Mouse (Mus musculus) cerebellum, adult 9-11 months (tissue): ENCODE data around the gene Gm3045.

Experiments used
- DNase-seq: peaks from one replicate; pipeline ENCODE4 v3.0.0; 2022

Gene Gm3045

DNA sequence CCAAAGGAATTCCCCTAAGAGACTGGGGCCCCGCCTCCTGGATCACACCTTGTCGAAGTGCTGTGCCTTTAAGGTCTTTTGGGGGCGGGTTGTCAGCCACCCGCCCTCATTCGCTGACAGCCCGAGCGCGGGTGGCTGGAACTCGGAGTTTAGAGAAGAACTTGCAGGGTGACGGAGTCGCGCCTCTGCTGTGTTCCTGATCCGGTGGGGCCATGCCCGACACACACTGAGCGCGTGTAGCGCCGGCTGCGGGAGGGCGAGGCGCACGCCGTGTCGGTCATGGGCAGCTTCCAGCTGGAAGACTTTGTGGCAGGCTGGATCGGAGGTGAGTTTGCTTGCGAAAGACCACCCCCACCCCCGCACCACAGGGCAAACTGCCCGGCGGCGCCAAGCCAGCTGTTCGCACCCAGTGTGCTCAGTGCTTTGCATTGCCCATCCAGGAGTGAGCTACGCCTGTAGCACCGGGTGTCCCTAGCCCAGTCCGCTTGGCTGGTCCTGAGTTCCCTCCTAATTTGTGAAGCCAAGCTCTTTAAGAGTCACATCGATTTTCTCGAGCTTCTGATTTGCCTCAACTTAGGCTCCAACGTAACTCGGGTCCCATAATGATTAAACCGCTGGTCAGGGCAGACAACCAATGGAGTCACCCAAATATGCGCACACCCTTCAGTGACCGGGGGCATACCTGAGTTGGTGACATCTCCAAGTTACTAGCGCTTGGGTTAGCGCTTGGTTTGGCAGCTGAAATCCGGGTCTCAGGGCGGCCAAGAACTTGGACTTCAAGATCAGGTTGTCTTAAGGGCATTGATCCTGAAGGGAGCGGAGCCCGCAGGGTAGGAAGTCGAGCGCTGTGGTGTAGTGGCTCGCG is 12.0 kb downstream of the Gm3045 start, which contains the start of gene Slc25a48:
Gene Slc25a48, plus strand, starts transcription at position 145 of the 865 bp plus-strand sequence.
- no peak for DNase-seq

DNA sequence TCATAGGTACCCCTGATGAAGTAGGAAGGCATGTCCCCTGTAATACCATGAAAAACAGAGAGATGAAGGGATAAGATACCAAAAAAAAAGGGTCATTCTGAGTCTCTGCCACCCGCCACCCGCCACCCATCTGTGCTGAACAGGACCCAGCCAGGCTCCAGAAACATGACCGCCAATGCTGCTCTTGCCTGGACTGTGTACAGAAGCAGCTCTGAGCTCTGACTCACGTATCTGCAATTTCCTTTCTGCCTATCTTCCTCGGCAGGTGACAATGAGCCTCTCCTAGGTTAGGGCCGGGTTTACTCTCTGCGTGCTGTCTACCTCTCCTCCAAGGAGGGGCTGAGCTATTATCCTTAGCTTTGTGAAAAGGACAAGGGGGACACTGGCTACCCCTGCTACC is 17.0 kb downstream of the Gm3045 start:
- DNase-seq: no peak

GRCm38 (mm10) chr13:56444112-56444511 is 17.7 kb downstream of the Gm3045 start:
- no peak for DNase-seq

DNA sequence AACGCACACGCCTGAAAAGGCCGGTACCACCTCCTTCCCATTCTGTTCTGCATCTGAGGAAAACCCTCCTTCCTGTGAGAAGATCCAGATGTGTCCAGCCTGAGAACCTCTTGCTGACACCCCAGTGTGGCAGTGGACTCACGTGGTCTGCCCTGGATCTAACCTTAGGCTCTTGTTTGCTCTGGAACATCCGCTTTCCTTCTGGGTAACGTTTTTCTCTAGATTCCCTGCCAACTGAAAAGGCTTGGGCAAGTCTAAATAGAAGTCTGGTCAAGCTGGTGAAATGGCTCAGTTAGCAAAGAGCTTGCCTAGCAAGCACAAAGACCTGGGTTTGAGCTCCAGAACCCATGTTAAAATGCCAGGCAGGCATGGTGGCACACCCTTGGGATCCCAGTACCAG is 18.6 kb downstream of the Gm3045 start:
- DNase-seq: no peak

DNA sequence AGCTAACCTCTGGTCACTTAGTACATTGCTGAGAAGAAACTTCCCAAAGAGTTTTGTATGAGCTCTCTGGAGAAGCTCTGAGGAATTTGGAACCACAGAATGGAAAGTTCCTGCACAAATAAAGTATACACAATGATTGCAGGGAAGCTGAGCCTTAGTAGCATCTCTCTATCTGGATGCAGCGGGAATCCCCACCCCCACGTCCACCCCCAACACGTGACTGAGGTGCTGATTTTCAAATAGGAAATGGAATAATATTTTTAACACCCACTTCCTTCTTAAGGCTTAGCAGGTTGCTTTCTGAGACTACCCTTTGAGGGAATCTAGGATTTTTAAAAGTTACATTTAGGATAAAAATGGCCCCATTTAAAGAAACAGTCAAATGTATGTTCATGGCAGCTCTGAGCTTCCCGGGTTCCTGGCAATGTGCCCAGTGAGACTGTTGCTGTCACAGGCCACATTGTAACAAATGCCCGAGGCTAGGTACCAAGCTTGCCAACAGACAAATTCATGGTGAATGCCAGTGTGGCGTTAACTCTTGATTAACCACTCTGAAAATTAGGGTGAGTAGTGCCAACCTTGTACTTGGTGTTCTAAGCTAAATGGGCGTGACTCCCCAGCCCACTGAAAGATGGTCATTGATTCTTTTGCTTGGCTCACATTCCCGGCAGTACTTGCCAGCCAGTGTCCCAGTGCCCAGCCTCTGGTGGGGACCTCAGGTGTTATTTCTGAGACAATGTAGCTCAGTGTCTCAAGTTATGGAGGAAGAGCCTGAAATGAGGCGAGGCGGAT is 23.0 kb downstream of the Gm3045 start:
- DNase-seq: peak; percentile 44

DNA sequence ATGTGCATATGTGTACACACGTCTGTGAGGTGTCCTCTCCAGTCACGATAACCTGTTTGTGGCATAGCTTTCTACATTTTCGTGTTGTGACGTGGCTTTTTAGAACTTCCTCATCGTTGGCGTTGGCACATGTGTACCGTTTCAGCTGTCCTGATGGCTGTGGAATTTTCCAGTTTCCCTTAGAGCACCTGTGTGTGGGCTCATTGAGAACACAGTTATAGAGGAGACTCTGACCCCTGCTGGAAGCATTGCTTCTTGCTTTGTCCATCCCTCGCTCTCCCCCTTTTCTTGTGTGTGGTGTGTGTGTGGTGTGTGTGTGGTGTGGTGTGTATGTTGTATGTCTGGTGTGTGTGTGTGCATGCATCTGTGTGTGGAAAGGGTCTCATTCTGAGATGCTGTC is 23.6 kb downstream of the Gm3045 start:
- DNase-seq: no peak

DNA sequence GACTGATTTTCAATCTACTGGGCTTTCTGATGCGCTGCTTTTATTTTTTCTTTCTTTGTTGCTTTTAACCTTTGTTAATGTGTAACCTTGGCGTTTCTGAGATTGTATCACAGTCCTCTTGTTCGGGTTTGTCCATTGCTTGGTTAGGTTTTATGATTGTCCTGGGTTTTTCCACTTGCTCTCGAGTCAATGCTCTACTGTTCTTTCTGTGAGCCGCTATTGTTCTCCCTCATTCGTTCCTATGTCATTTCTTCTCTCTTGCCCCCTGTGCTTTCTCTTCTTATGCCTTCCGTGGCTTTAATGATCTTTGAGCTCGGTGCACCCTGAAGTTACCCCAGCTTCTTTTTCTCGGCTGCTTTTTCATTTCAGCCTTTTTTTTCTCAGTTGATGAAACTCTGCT is 31.6 kb downstream of the Gm3045 start:
- no peak for DNase-seq

GRCm38 (mm10) chr13:56461460-56461859 is 35.1 kb downstream of the Gm3045 start:
- DNase-seq: no peak

DNA sequence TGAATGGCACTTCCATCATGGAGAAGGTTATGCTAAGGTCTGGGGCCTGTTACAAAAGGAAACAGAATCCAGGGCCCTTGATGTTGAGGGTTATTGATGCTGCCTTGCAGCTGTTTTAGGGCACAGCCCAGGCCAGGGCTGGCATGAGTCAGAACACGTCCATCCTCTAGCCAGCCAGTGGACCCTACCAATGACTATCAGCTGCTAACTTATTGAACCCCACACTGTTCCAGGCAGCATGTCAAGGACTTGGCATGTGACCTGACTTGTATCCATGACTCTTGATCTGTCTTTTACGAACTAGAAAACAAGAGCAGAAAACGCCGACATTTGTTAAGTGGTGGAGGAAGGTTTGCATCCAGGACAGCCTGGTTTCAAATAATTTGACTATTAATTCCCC is 36.4 kb downstream of the Gm3045 start:
- DNase-seq: no peak

DNA sequence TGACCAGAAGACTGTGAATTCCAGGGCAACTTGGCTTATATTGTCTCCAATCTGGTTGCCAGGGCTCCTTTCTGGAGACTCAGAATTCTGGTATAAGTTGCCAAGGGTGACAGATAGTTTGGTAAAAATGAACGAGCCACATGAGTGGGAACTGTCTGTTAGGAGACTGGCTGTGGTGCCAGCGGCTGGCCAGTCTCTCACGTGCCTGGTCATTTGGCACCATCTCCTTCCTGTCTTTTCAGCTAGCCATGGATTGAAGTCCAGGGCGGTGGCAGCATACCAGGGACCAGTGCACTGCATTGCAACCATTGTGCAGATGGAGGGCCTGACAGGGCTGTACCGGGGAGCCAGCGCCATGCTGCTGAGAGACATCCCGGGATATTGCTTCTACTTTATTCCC is 36.9 kb downstream of the Gm3045 start:
- no peak for DNase-seq

DNA sequence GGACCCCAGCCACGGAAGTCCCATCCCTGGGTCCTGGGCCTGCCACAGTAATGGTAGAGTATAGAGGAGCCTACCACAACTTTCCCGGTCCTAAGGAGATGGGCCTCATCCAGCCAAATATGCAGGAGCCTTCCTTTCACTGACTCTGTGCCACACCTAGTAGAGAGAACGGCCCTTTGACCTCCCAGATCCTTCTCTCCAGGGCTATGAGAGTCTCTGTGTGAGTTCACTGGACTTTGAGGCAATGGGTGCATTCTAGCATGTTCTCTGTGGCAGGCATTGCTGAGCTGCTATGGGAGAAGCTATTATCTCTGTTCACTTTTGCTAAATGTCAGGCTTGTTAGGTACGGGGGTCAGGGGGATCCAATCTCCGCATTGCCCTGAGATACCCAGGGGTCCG is 37.4 kb downstream of the Gm3045 start:
- DNase-seq: no peak

DNA sequence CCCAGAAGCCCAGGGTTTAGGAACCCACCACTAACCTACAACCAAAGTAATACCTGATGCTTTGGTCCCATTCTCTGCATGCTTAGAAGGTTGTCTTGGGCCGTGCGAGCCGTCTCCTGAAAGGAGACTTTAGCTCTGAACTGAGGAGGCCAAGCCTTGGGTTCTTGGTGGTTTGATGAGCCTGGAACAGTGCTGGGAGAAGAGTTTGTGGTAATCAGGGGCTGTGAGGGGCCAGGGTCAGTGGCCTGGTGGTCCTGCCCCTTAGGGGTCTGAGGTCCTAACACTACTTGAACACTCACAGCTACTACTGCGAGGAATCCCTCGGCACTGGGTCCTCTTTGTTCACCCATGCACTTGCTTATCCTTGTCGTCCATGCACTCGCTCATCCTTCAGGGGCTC is 41.4 kb downstream of the Gm3045 start:
- no peak for DNase-seq

DNA sequence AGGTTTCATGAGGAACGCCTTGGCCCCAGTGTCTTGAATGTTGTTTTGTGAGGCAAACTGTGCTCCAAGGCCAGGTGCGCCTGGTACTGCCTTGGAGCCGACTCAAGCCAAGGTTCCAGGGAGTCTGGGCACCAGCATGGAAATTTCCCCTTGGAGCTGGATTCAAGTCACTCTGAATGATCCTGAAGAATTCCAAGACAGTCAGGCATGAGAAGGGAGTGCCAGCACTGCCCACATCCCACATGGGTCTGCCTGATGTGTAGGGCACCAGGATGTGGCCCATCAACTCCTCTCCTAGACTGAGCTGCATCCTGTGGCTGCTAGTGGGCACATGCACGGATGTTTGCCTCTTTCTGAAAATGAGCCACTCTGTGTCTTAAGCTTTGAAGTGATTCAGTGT is 42.1 kb downstream of the Gm3045 start:
- DNase-seq: no peak

GRCm38 (mm10) chr13:56471211-56471610 is 44.8 kb downstream of the Gm3045 start:
- DNase-seq: no peak

- DNase-seq: no peak
These were observed 45.6 kb downstream of the Gm3045 start for GRCm38 (mm10) chr13:56471951-56472350.

DNA sequence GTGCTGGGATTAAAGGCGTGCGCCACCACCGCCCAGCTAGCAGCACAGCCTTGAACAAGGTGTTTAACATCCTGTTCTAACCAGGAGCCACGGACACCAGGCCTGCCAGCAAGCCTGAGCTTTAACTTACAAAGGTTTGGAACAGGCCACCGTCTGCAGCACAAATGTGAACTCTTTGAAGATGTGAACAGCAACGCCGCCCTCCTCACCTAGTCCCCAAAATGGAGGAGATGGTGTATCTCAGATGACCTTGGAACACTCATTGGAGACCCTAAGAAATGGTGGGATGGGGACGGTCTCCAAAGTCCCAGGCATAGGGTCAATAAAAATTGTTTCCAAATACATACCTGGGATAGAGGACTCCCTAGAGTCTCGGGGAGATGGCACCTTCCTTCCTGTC is 46.3 kb downstream of the Gm3045 start:
- DNase-seq: no peak

- peak; percentile 41 for DNase-seq
These were observed 49.0 kb downstream of the Gm3045 start for GRCm38 (mm10) chr13:56475363-56475762.

DNA sequence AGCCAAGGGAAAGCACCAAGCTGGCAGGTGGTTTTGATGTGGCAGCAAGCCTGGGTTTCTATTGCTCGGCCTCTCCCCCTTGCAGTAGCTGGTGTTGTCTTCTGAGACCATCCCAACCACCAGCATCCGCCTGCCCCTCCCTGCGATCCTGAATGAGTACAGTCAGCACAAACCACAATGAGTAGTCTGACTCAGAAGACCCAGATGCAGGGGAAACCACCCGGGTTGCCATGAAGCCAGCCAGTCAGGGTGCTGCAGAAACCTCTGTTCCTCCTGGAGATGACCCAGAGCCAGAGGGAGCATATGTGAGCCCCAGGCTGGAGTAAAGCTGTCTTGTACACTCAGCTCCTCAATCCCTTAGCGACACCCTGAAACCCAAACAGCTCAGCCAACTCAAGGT is 50.4 kb downstream of the Gm3045 start:
- DNase-seq: no peak

- no peak for DNase-seq
These were observed 50.9 kb downstream of the Gm3045 start for GRCm38 (mm10) chr13:56477271-56477670.

DNA sequence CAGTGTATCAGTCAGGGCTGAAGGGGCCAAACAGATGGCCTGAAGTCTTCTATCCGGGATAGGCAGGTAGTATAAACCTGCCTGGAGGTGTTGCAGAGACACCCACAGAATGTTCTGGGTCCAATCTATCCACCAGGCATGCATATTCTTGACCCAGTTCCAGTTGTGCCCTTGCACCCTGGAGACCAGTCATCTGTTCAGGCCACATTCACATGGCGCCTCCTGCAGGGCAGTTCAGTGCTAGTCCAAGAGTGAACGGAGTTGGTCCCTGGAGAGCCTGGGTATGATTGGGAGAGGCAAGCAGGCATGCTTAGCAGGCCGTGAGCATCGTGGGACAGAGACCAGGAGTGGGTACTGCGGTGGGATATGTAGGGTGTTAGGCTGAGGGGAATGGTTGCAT is 51.6 kb downstream of the Gm3045 start:
- no peak for DNase-seq

GRCm38 (mm10) chr13:56482146-56482545 is 55.8 kb downstream of the Gm3045 start, which contains the start of gene Il9:
Il9 (minus strand) TSS chr13:56482246.
- DNase-seq: no peak
